Mouse (Mus musculus): ENCODE data around the gene Ptpre.
A peak's percentile ranks its signal among the peaks of the same experiment; 100 is the strongest.

GRCm38 (mm10) chr7:135632716-135633258 lies 95.5 kb downstream of the Ptpre start:
- no peak for TF ChIP-seq MAX (IDR thresholded peaks at IDR 0.05; ENCODE audit: low read length)
- no peak for TF ChIP-seq POLR2AphosphoS2 (IDR thresholded peaks at IDR 0.05; ENCODE audit: low read depth, low read length)
- no peak for TF ChIP-seq EP300 (IDR thresholded peaks at IDR 0.05; ENCODE audit: low read length)
- TF ChIP-seq MYC (IDR thresholded peaks at IDR 0.05; ENCODE audit: low read depth, low read length): no peak
- peak in 1 of 2 experiments; percentile 26; a peak in 2 of 4 replicates for TF ChIP-seq CTCF (conservative IDR thresholded peaks at IDR 0.05 in 1 of 2, IDR thresholded peaks at IDR 0.05 in 1 of 2; ENCODE audit: low read depth in 2 of 2, low read length in 2 of 2)
- no peak for TF ChIP-seq SIN3A (IDR thresholded peaks at IDR 0.05; ENCODE audit: low read length)
- no peak for TF ChIP-seq USF2 (conservative IDR thresholded peaks at IDR 0.05; ENCODE audit: low read depth, low read length)
- TF ChIP-seq POLR2A (IDR thresholded peaks at IDR 0.05; ENCODE audit: low read depth, low read length): no peak
- no peak for TF ChIP-seq BHLHE40 (IDR thresholded peaks at IDR 0.05; ENCODE audit: low read depth, low read length)
- no peak for TF ChIP-seq NELFE (IDR thresholded peaks at IDR 0.05; ENCODE audit: low read depth, low read length)
